Mouse (Mus musculus) heart, adult 2 months (tissue): ENCODE data around the gene Lce1c. TPM values are rescaled to one million over a fixed set of nuclear protein-coding genes. Genes with fewer than 3 reads are reported as not detected.
"Not testable (repeated sequence)": the region's sequence is repeated elsewhere in the genome, so short reads cannot be mapped to it uniquely, and the experiment has no call there.

Experiments
- DNase-seq, 2 experiments: peaks; one replicate each; pipeline ENCODE4 v3.0.0; 2021
- H3K27ac ChIP-seq: fragments of 200-600 bp; 2 replicates; pipeline ENCODE4 v1.8.1; 2022
- H3K27me3 ChIP-seq: fragments of 200-500 bp; 2 replicates; pipeline ENCODE4 v1.6.1; 2012; ENCODE audit warnings: mild to moderate bottlenecking, low read length, inconsistent platforms, mixed read lengths; ENCODE audit not compliant: control insufficient read depth, insufficient read depth
- H3K36me3 ChIP-seq: fragments of 200-500 bp; 2 replicates; pipeline ENCODE4 v1.6.1; 2012; ENCODE audit warnings: low read length, inconsistent platforms; ENCODE audit not compliant: control insufficient read depth, insufficient read depth
- H3K4me1 ChIP-seq: fragments of 200-500 bp; 2 replicates; pipeline ENCODE4 v1.6.1; 2011; ENCODE audit warnings: low read length; ENCODE audit not compliant: control insufficient read depth, insufficient read depth
- H3K4me3 ChIP-seq: fragments of 200-600 bp; 2 replicates; pipeline ENCODE4 v1.8.1; 2022
- H3K79me2 ChIP-seq: fragments of 200-500 bp; replicated peaks from 2 replicates; pipeline ENCODE4 v1.6.1; 2012; ENCODE audit warnings: mild to moderate bottlenecking, inconsistent platforms, low read length, moderate library complexity, mixed read lengths; ENCODE audit not compliant: control insufficient read depth, insufficient read depth
- H3K9ac ChIP-seq: fragments of 200-500 bp; 2 replicates; pipeline ENCODE4 v1.6.1; 2012; ENCODE audit warnings: low read depth, mild to moderate bottlenecking, control low read depth, inconsistent platforms, low read length, mixed read lengths
- CTCF ChIP-seq: fragments of 200-600 bp; IDR thresholded peaks from 2 replicates; pipeline ENCODE4 v1.8.1; 2022; ENCODE audit warnings: antibody characterized with exemption, mild to moderate bottlenecking, moderate library complexity
- EP300 ChIP-seq: fragments of 200-500 bp; IDR thresholded peaks from 2 replicates; pipeline ENCODE4 v1.6.1; 2011; ENCODE audit warnings: low read depth, low read length, control low read depth; ENCODE audit not compliant: insufficient read depth
- POLR2A ChIP-seq: fragments of 200-500 bp; IDR thresholded peaks from 2 replicates; pipeline ENCODE4 v1.6.1; 2011; ENCODE audit warnings: mild to moderate bottlenecking, low read depth, low read length, control low read depth; ENCODE audit not compliant: insufficient read depth
- WGBS: fragments of 180-500 bp; shearing (Covaris S2); methylation state at CpG from one replicate; pipeline ENCODE4 v1.1.7; 2018; 5-methylcytosine and 5-hydroxymethylcytosine counted together
- intact Hi-C: fragments of 180-260 bp; cut with DNase I; formaldehyde crosslinking; loops from one replicate; pipeline ENCODE4 v1.15.1; 2025
- polyA plus RNA-seq: library from polyadenylated mRNA; depleted of rRNA; stranded (reverse); fragments of >200 nt; gene quantifications from 2 replicates; pipeline ENCODE4 v1.2.3, GENCODE M21; 2012
- total RNA-seq, 2 experiments: library from RNA; stranded (reverse); gene quantifications; 2 replicates each; pipeline ENCODE4 v1.2.3; 2021

Gene Lce1c
- total and polyA plus RNA-seq, 3 experiments = not detected

DNA sequence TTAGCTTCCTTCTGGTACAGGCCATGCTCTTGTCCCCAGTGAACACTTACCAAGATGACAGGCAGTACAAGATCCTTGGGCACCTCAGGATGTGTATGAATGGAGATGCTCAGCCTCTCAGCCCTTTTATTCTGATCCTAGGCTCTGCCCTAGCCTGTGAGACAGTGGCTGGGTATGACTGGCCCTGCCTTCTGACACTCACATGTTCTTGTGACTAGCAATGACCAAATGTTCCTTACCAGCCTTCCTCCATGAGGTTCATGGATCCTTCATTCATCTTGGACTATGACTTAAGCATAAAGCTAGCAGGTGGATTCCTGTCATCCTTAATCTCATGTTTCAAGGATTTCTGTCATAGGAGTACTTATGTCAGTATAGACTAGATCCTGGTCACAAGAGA, 8.8 kb upstream of the Lce1c start, which contains the start of gene Lce1a2:
Gene Lce1a2 (minus strand): TSS at position 101 of the 400 bp plus-strand sequence.
- H3K27ac ChIP-seq = no peak within 1 kb of the TSS
- H3K4me3 ChIP-seq = no peak within 1 kb of the TSS
- no peak for TF ChIP-seq POLR2A
- no peak for TF ChIP-seq CTCF
- no peak for TF ChIP-seq EP300
- no peaks in the 10 kb centered on the region for H3K4me1 ChIP-seq
- H3K27me3 ChIP-seq = no peaks in the 10 kb centered on the region
- H3K9ac ChIP-seq = no peak within 1 kb of the TSS
- intact Hi-C loops = no loop called here
- H3K79me2 ChIP-seq = no peaks in the 10 kb centered on the region
- no peaks in the 10 kb centered on the region for H3K36me3 ChIP-seq
- no peak for DNase-seq

DNA sequence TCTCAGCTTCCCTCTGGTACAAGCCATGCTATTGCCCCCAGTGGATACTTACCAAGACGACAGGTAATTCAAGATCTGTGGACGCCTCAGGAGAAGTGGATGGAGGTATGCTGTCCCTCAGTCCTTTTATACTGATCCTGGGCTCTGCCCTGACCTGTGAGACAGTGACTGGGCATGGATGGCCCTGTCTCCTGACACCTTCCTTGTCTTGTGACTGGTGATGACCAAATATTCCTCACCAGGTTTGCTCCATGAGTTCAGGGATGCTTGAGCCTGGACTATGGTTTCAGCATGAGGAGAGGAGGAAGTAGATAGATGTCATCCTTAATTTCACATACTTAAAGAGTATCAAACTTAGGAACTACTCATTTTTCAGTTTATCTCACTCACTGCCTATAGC, 8.1 kb downstream of the Lce1c start, which contains the start of gene Lce1d:
Gene Lce1d (minus strand): TSS at position 101 of the 400 bp plus-strand sequence.
- Histone ChIP-seq H3K9ac (no peak within 1 kb of the TSS), H3K79me2 (no peaks in the 10 kb centered on the region), H3K4me3 (no peak within 1 kb of the TSS), H3K36me3 (no peaks in the 10 kb centered on the region), H3K27me3 (no peaks in the 10 kb centered on the region), H3K27ac (no peak within 1 kb of the TSS), H3K4me1 (no peaks in the 10 kb centered on the region)
- TF ChIP-seq POLR2A (no peak), EP300 (no peak), CTCF (no peak)
- 43% methylated on average over 2 of the region's 2 CpGs for WGBS
- intact Hi-C loops = no loop called here
- DNase-seq = no peak

DNA sequence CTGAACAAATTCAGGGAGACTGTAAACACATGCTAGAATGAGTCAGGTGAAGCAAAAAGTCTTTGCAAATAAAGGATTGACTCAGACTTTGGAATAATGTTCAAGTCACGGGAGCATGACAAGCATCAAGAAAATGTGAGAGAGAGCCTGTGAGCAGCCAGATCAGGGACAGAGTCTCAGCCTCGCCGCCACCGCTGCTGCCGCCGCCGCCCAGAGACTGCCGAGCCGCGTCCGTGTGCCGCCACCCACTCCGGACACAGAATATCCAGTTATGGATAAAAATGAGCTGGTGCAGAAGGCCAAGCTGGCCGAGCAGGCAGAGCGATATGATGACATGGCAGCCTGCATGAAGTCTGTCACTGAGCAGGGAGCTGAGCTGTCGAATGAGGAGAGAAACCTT, 10.1 kb downstream of the Lce1c start:
- peak in 1 of 2 experiments; percentile 27 for DNase-seq
- H3K79me2 ChIP-seq, H3K4me3 ChIP-seq, H3K27ac ChIP-seq, H3K36me3 ChIP-seq, H3K9ac ChIP-seq, intact Hi-C loops, H3K27me3 ChIP-seq, H3K4me1 ChIP-seq: not testable (repeated sequence)
- 65% methylated on average over 16 of the region's 16 CpGs for WGBS

DNA sequence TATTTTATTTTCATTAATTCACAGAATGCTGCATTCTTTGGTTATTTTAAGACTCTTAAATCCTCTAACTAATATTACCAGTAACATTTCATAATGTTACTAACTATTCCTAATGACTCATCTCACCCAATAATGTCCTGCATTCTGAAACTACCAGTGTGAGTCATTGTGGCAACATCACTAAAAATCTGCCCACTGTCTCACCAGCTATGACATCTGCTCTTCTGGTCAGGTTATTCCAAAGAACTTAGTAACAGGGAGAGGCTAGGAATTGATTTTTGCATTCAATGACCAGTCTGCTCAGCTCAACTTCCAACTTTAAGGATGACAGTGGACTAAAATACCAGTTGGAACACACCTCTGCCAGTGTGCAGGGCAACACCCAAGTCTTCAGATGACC, 12.6 kb downstream of the Lce1c start:
- Histone ChIP-seq H3K27ac (no peak overlapping the region), H3K9ac (no peak overlapping the region), H3K36me3 (no peaks in the 10 kb centered on the region), H3K79me2 (no peaks in the 10 kb centered on the region), H3K4me1 (no peaks in the 10 kb centered on the region), H3K4me3 (no peak overlapping the region), H3K27me3 (no peaks in the 10 kb centered on the region)
- no peak for DNase-seq
- intact Hi-C loops = no loop called here
- TF ChIP-seq EP300 (no peak), CTCF (no peak), POLR2A (no peak)

DNA sequence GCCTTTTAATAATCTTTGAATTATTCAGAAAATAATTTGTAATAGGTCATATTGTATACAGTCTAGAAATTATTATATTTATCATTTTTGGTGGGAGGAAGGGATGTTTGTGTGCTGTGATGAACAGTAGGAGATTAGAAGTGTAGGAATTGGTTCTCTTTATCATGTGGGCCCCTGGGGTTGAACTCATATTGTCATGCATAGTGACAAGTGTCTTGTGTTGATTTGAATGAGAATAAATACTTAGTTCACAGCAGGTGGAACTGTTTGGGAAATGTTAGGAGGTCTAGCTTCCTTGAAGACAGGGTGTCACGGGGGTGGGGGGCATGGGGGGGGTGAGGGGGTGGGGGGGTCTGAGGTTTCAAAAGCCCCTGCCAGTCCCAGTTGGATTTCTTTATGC, 15.6 kb downstream of the Lce1c start:
- H3K36me3 ChIP-seq = no peaks in the 10 kb centered on the region
- H3K79me2 ChIP-seq = no peaks in the 10 kb centered on the region
- H3K27ac ChIP-seq = no peak overlapping the region
- intact Hi-C loops = no loop called here
- H3K4me3 ChIP-seq = no peak overlapping the region
- no peaks in the 10 kb centered on the region for H3K27me3 ChIP-seq
- H3K4me1 ChIP-seq = no peaks in the 10 kb centered on the region
- WGBS = 11% methylated on average over 1 of the region's 1 CpGs
- no peak for TF ChIP-seq POLR2A
- no peak for TF ChIP-seq EP300
- no peak for TF ChIP-seq CTCF
- DNase-seq = no peak
- H3K9ac ChIP-seq = no peak overlapping the region

DNA sequence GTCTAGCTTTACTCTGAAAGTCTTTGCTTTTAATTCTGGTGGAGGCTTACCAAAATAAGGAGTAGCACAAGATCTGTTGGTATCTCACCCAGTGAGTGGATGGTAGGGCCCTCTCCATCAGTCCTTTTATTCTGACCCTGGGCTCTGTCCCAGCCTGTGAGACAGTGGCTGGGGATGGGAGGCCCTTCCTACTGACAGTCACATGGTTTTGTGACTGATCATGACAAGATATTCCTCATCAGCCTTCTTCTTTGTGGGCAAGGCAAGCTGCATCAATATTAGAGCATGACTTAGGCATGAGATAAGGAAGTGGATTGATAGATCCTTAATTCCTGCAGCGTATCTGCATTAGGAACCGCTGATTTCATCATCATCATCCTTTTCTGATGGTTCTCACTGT, 29.9 kb downstream of the Lce1c start, which contains the start of gene Lce1e:
Gene Lce1e (minus strand): TSS at position 101 of the 400 bp plus-strand sequence.
- no peaks in the 10 kb centered on the region for H3K4me1 ChIP-seq
- no peaks in the 10 kb centered on the region for H3K36me3 ChIP-seq
- 76% methylated on average over 2 of the region's 2 CpGs for WGBS
- no peak within 1 kb of the TSS for H3K27ac ChIP-seq
- no peak within 1 kb of the TSS for H3K4me3 ChIP-seq
- no peak for TF ChIP-seq POLR2A
- TF ChIP-seq EP300 = no peak
- TF ChIP-seq CTCF = no peak
- no peak for DNase-seq
- no peaks in the 10 kb centered on the region for H3K79me2 ChIP-seq
- no peaks in the 10 kb centered on the region for H3K27me3 ChIP-seq
- H3K9ac ChIP-seq = no peak within 1 kb of the TSS
- intact Hi-C loops = no loop called here

DNA sequence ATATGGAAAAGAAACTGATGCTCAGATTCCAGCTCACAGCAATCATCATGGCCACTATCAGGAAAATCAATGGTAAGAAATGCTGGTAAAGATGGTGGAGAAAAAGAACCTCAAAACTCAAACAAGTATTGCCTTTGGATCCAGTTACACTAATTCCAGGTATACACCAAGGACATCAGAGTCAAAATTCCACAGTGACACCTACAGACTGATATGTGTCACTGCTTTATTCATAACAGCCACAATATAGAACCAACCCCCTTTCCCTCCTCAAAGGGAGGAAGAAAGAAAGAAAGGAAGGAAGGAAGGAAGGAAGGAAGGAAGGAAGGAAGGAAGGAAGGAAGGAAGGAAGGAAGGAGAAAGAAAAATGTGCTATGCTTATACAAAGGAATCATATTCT, 36.1 kb downstream of the Lce1c start:
- H3K27me3 ChIP-seq = no peaks in the 10 kb centered on the region
- TF ChIP-seq CTCF = no peak
- TF ChIP-seq POLR2A = no peak
- no peak for TF ChIP-seq EP300
- H3K27ac ChIP-seq = no peak overlapping the region
- intact Hi-C loops = no loop called here
- no peaks in the 10 kb centered on the region for H3K79me2 ChIP-seq
- DNase-seq = no peak
- no peaks in the 10 kb centered on the region for H3K36me3 ChIP-seq
- no peak overlapping the region for H3K4me3 ChIP-seq
- H3K4me1 ChIP-seq = no peaks in the 10 kb centered on the region
- no peak overlapping the region for H3K9ac ChIP-seq
